Mouse (Mus musculus) forelimb bud, embryonic 11.5 days (tissue): Measurements from ENCODE around the gene Sac3d1.

Experiments used
- DNase-seq: peaks from one replicate; pipeline ENCODE4 v3.0.0-alpha.2; 2012; ENCODE audit warnings: low read depth, low spot score

Gene Sac3d1

DNA sequence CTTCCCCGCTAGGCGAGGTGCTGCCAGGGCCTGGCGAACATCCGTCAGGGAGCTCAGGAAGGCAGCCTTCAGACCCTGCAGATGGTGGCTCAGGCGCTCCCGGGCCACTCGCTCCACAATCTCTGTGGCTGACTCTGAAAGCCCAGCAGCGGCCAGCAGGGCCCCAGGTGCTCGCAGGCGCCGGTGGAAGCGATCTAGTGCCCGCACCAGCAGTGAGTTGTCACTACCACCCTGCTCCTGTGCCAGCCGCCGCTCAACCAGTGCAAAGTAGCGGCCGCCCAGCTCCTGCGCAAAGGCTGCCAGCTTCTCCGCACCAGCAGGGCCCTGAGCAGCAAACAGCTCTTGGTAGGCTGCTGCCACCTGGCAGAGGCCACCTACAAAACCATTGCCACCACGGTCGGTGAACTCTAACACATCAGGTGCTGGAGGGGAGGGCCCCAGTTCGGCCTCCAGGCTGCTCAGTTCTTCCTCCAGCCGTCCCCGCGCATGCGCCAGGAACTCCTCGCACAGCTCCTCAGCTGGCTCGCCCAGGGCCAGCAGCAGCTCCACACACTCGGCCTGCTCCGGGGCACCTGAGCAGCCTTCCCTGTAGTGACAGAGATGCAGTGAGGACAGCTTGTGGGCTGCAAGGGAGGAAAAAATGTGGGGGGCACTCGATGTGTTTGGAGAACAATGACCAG, 47.7 kb downstream of the Sac3d1 start:
- no peak for DNase-seq

DNA sequence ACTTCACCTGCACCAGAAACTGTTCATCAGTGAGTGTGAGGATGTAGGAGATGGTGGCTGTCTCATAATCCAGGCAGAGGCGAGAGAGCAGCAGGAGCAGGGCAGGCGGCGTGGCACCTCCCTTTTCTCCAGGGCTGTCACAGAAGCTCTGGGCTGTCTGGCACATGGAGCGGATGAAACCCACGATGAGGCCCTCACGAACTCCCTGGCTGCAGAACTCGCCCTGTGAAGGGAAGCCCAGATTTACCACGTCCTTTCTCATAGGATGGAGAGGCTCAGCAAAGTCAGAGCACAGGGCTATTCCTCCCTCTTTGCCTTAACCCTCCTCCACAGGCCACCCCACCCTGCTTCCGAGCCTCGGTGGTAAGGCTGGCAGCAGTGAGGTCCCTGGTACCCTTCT, 48.6 kb downstream of the Sac3d1 start:
- no peak for DNase-seq

DNA sequence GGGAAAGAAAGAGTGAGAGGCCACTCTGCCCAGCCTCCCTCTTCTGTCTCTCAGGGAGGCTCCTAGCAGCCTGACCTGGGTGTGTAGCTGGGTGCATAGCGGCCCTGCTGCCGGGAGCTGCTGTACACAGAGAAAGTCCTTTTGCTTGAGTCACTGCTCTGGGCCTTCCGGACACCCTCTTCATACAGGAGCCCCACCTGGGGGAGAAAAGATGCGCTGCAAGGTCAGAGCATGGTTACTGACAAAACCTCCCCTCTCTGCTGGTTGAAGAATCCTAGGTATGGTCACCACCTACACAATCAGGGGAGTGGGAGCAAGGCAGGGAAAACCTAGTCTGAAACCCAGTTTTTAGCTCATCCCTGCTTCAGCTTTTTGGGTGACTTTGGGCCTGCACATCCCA, 49.5 kb downstream of the Sac3d1 start:
- DNase-seq: no peak

DNA sequence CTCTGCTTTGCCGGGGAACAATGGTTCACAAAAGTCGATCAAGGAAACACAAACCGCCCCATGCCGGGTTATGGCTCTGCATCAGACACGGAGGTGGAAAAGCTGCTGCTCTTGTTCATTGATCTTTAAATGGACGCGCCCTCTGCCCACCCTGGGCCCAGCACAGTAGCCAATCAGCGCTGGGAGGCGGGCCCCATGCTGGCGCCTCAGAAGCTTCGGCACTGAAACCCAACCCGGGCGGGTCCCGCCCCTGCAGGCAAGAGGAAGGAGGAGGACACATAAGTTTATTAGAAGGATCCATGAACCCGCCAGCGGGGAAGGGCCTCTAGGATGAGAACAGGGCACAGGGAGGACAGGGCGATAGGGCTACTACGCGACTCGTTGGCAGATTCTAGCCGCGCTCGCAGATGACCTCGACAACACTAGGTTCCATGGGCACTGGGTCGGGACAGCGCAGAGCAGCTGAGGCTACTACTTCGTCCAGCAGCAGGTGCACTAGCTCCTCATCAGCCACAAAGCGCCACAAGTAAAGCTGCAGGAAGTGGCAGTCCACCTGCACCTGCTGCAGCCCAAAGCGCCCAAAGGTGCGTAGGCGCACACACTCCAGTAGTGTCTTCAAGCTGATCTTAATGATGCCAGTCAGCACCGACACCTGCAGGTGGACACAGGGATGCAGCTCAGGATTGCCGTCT, 50.6 kb downstream of the Sac3d1 start, which contains the start of gene Tm7sf2:
Gene Tm7sf2 (minus strand): TSS at position 650 of the 692 bp plus-strand sequence.
- DNase-seq: peak; percentile 86

GRCm38 (mm10) chr19:6067011-6067723, 51.3 kb downstream of the Sac3d1 start:
- peak; percentile 85 for DNase-seq

- no peak for DNase-seq
Observed at GRCm38 (mm10) chr19:6066571-6066970, 51.9 kb downstream of the Sac3d1 start.
